Mouse (Mus musculus) kidney, postnatal 0 days (tissue): ENCODE measurements around the gene Grik4. TPM values are rescaled to one million over a fixed set of nuclear protein-coding genes. Genes with fewer than 3 reads are reported as not detected.

Experiments
- ATAC-seq: fragments of 200-750 bp; cut with Nextera tagmentation; replicated peaks from 2 replicates; pipeline ENCODE4 v1.8.0; 2017; ENCODE audit warnings: low read depth, moderate number of reproducible peaks, moderate TSS enrichment, moderate library complexity; ENCODE audit not compliant: low FRiP score
- DNase-seq: peaks from one replicate; pipeline ENCODE4 v3.0.0-alpha.2; 2016; ENCODE audit warnings: low spot score
- H3K27ac ChIP-seq: fragments of 300-500 bp; sonication (generic); 2 replicates; pipeline ENCODE4 v1.5.1; 2014; ENCODE audit warnings: mild to moderate bottlenecking
- H3K27me3 ChIP-seq: fragments of 300-500 bp; sonication (generic); 2 replicates; pipeline ENCODE4 v1.6.1; 2014; ENCODE audit warnings: low read length, mixed read lengths; ENCODE audit not compliant: insufficient read depth
- H3K36me3 ChIP-seq: fragments of 300-500 bp; sonication (generic); 2 replicates; pipeline ENCODE4 v1.6.1; 2014; ENCODE audit warnings: low read length, mixed read lengths; ENCODE audit not compliant: insufficient read depth
- H3K4me1 ChIP-seq: fragments of 300-500 bp; sonication (generic); replicated peaks from 2 replicates; pipeline ENCODE4 v1.6.1; 2014; ENCODE audit warnings: antibody characterized with exemption, low read length, mixed read lengths; ENCODE audit not compliant: insufficient read depth
- H3K4me2 ChIP-seq: fragments of 300-500 bp; sonication (generic); 2 replicates; pipeline ENCODE4 v1.6.1; 2014; ENCODE audit warnings: mild to moderate bottlenecking, low read length, moderate library complexity, mixed read lengths
- H3K4me3 ChIP-seq: fragments of 300-500 bp; sonication (generic); replicated peaks from 2 replicates; pipeline ENCODE4 v1.5.1; 2014; ENCODE audit warnings: low read depth, low read length
- H3K9ac ChIP-seq: fragments of 300-500 bp; sonication (generic); 2 replicates; pipeline ENCODE4 v1.6.1; 2014; ENCODE audit warnings: low read depth, low read length
- H3K9me3 ChIP-seq: fragments of 300-500 bp; sonication (generic); replicated peaks from 2 replicates; pipeline ENCODE4 v1.6.1; 2016; ENCODE audit warnings: low read length, inconsistent platforms, mixed read lengths
- CTCF ChIP-seq: IDR thresholded peaks from 2 replicates; pipeline ENCODE4 v1.5.1; 2016; ENCODE audit warnings: antibody characterized with exemption, low read depth, mild to moderate bottlenecking, moderate library complexity
- WGBS: fragments of 180-500 bp; shearing (Covaris S2); extraction: QIAGEN DNeasy Blood & Tissue Kit; methylation state at CpG from one replicate; pipeline ENCODE4 v1.1.7; 2014; 5-methylcytosine and 5-hydroxymethylcytosine counted together
- polyA plus RNA-seq: library from polyadenylated mRNA; unstranded; fragments of >200 nt; fragmentation: Nextera tagmentation; extraction: Ambion mirVana; gene quantifications from 2 replicates; pipeline ENCODE4 v1.2.1, GENCODE M21; 2015

Grik4 gene
- polyA plus RNA-seq, 1 experiment from 2014 or later = 2.0 TPM

GRCm38 (mm10) chr9:42758682-42759205, 185.5 kb downstream of the Grik4 start:
- Histone ChIP-seq H3K36me3 (no peaks in the 10 kb centered on the region), H3K4me2 (no peak overlapping the region), H3K27me3 (no peaks in the 10 kb centered on the region), H3K4me1 (0 out of 2 replicates have a peak, but pooled peaks cover 5% of the 10 kb centered on the region), H3K4me3 (no peak overlapping the region), H3K9ac (no peak overlapping the region), H3K9me3 (no peaks in the 10 kb centered on the region), H3K27ac (no peak overlapping the region)
- 61% methylated on average over 5 of the region's 5 CpGs for WGBS
- ATAC-seq = no peak
- peak; percentile 46; the same call in 1 of the 2 replicates for TF ChIP-seq CTCF
- no peak for DNase-seq

GRCm38 (mm10) chr9:42757012-42757640, 187.2 kb downstream of the Grik4 start:
- WGBS = 66% methylated on average over 3 of the region's 3 CpGs
- 0 out of 2 replicates have a peak, but pooled peaks cover 5% of the 10 kb centered on the region for H3K4me1 ChIP-seq
- ATAC-seq = no peak
- TF ChIP-seq CTCF = no peak
- H3K9ac ChIP-seq = no peak overlapping the region
- no peaks in the 10 kb centered on the region for H3K36me3 ChIP-seq
- no peaks in the 10 kb centered on the region for H3K27me3 ChIP-seq
- H3K9me3 ChIP-seq = no peaks in the 10 kb centered on the region
- H3K4me3 ChIP-seq = no peak overlapping the region
- no peak overlapping the region for H3K27ac ChIP-seq
- no peak for DNase-seq
- H3K4me2 ChIP-seq = no peak overlapping the region

- ATAC-seq (no peak), DNase-seq (no peak)
- Histone ChIP-seq H3K27me3 (no peaks in the 10 kb centered on the region), H3K36me3 (no peaks in the 10 kb centered on the region), H3K4me1 (no peaks in the 10 kb centered on the region), H3K4me3 (no peak overlapping the region), H3K9me3 (no peaks in the 10 kb centered on the region), H3K27ac (no peak overlapping the region), H3K4me2 (no peak overlapping the region), H3K9ac (no peak overlapping the region)
- TF ChIP-seq CTCF = no peak
- WGBS = 19% methylated on average over 8 of the region's 8 CpGs
Observed at GRCm38 (mm10) chr9:42754699-42755098, 189.6 kb downstream of the Grik4 start.

- H3K27me3 ChIP-seq = no peaks in the 10 kb centered on the region
Observed at GRCm38 (mm10) chr9:42751160-42751559, 193.1 kb downstream of the Grik4 start.

GRCm38 (mm10) chr9:42750176-42750575, 194.1 kb downstream of the Grik4 start:
- H3K4me3 ChIP-seq = no peak overlapping the region
- ATAC-seq (no peak), DNase-seq (no peak)
- H3K9ac ChIP-seq = no peak overlapping the region
- H3K4me1 ChIP-seq = no peaks in the 10 kb centered on the region
- H3K36me3 ChIP-seq = no peaks in the 10 kb centered on the region
- no peak overlapping the region for H3K4me2 ChIP-seq
- H3K27ac ChIP-seq = no peak overlapping the region
- 79% methylated on average over 3 of the region's 3 CpGs for WGBS
- no peak for TF ChIP-seq CTCF
- H3K9me3 ChIP-seq = no peaks in the 10 kb centered on the region
- no peaks in the 10 kb centered on the region for H3K27me3 ChIP-seq

More at GRCm38 (mm10) chr9:42751160-42751559, 193.1 kb downstream of the Grik4 start:
- no peak for TF ChIP-seq CTCF
- Histone ChIP-seq H3K4me2 (no peak overlapping the region), H3K36me3 (no peaks in the 10 kb centered on the region), H3K27ac (no peak overlapping the region), H3K9ac (no peak overlapping the region), H3K9me3 (no peaks in the 10 kb centered on the region), H3K4me1 (no peaks in the 10 kb centered on the region), H3K4me3 (no peak overlapping the region)
- whole genome bisulfite sequencing = 70% methylated on average over 2 of the region's 2 CpGs
- ATAC-seq = no peak
- no peak for DNase-seq

GRCm38 (mm10) chr9:42745982-42746381, 198.3 kb downstream of the Grik4 start:
- H3K36me3 ChIP-seq = no peaks in the 10 kb centered on the region
- no peak overlapping the region for H3K4me3 ChIP-seq
- H3K27ac ChIP-seq = no peak overlapping the region
- no peak overlapping the region for H3K9ac ChIP-seq
- H3K4me1 ChIP-seq = no peaks in the 10 kb centered on the region
- ATAC-seq (no peak), DNase-seq (peak; percentile 71)
- 30% methylated on average over 8 of the region's 8 CpGs for WGBS
- H3K27me3 ChIP-seq = no peaks in the 10 kb centered on the region
- TF ChIP-seq CTCF = no peak
- no peak overlapping the region for H3K4me2 ChIP-seq
- H3K9me3 ChIP-seq = no peaks in the 10 kb centered on the region
